Mouse (Mus musculus) 3134 (cell line): ENCODE results near the gene Cbfb.
A peak's percentile ranks its signal among the peaks of the same experiment; 100 is the strongest.
"Not testable (repeated sequence)": the region's sequence is repeated elsewhere in the genome, so short reads cannot be mapped to it uniquely, and the experiment has no call there.

Source experiments
- DNase-seq: peaks from one replicate; pipeline ENCODE4 v3.0.0-alpha.2; 2011; ENCODE audit warnings: low spot score; ENCODE audit not compliant: insufficient read length; ENCODE audit errors: extremely low read depth

Cbfb gene

DNA sequence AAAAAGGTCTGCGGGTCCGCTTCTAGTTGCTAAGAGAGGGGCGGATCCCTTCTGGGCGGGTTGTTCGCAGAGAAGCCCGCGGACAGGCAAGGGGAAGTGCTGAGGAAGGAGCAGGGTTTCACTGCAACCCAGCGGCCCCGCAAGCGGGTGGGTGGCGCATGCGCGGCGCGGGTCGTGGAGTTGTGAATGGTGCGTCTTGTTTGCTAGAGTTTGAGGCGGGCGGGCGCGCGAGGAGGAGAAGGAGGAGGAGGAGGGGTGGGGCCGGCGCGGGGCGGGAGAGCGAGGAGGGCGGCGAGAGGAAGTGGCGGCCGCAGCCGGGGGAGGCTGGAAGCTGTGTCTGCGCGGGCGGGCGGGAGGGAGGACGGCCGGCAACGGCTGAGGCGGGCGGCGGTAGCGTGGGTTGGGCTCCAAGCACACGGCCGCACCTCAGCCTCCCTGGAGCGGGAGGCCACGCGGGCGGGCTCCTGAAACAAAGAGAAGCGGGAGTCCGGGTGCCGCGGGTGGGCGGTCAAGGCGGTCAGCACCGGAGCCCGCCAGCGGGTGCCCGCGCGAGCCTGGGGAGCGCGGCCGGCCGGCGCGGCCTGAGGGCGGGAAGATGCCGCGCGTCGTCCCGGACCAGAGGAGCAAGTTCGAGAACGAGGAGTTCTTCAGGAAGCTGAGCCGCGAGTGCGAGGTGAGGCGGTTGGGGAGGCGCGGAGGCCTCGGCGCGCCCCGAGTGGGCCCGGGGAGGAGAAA, at the start of gene Cbfb:
Cbfb (plus strand) TSS at position 294 of the 735 bp plus-strand sequence.
- peak; percentile 99 for DNase-seq

DNA sequence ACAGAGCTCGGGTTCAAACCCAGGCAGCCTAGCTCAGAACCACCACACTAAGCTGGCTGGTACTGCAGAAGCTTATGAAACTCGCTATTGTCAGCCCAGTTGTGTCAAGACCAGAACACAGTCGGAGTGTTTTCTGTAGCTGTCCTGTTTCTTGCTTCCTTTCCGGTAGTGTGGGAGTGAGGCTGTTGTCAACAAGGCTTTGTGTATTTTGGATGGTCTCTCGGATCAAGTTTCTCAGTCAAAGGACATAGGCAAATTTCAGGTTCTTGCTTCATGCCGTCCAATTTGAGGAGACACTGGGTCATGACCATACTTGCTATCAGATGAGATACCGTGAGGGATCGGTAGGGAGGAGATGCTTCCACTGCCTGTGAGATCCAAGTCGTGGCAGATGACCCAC, 40.6 kb upstream of the Cbfb start:
- no peak for DNase-seq

DNA sequence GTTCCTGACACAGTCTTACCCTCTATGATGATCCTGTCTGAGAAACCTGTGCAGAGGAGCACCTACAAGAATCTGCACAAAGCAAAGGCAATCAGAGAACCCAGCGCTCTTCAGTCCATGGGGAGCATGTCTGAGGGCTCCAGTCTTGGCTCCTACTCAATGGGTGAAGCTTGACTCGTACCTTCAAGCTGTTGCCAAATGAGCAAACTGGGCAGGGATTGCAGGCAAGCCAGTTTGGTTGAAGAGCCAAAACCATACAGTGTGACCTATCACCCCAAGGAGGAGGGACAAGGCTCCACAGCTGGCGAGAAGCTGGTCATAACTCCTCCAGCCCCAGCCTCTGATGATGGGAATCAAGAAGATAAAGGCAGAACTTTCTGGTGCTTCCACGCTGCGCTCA, 39.0 kb upstream of the Cbfb start, which contains the start of gene Ces4a:
Ces4a (plus strand) TSS at position 292 of the 400 bp plus-strand sequence.
- DNase-seq: no peak

DNA sequence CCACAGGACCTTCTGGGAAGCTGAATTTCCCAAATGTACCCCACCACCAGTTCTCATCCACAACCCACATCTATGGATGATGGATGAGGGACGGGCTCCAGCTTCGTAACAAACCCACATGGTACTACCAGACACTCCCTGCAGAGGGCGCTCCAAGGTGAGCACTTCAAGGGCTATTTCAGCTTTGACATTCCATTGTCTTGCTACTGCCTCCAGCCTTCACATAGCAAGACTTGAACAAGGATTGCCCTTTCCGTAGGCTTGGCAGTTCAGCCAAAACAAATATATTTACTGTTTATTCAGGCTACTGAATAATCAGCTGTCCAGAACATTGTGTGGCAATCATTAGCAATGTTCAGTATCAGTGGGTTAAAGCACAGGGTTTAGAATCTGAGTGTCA, 32.1 kb upstream of the Cbfb start:
- DNase-seq: no peak

DNA sequence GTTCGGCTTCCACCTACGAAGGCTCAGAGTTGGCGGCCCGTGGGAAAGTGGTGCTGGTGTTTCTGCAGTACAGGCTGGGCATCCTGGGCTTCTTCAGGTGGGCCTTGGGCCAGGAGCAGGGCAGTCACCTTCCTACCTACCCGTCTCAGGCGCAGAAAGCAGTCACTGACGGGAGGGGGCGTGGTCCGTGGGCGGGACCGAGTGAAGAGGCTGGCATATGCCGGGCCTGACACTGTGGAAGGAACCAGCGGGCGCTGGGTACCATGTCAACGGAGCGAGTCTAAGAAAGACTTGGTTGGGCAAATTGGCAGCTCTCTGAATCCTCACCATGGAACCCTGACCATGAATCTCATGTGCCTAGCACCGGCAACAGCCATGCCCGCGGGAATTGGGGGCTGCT, 28.1 kb upstream of the Cbfb start:
- no peak for DNase-seq

DNA sequence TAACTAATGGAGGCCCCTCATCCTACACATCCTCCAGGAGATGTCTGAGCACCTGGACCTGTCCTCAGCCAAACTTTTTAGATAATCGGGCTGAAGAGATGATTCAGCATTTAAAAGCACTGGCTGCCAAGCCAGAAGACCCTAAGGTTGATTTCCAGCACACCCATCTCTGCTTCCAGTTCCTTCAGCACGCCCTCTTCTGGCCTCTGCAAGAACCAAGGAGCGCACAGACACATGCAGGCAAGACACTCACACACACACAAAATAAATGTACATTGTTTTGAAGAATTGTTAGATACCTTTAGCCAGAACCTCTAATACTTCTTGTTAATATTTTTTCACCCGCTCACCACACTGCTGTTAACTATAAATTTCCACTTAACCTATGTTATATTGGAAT, 18.8 kb upstream of the Cbfb start:
- DNase-seq: no peak

DNA sequence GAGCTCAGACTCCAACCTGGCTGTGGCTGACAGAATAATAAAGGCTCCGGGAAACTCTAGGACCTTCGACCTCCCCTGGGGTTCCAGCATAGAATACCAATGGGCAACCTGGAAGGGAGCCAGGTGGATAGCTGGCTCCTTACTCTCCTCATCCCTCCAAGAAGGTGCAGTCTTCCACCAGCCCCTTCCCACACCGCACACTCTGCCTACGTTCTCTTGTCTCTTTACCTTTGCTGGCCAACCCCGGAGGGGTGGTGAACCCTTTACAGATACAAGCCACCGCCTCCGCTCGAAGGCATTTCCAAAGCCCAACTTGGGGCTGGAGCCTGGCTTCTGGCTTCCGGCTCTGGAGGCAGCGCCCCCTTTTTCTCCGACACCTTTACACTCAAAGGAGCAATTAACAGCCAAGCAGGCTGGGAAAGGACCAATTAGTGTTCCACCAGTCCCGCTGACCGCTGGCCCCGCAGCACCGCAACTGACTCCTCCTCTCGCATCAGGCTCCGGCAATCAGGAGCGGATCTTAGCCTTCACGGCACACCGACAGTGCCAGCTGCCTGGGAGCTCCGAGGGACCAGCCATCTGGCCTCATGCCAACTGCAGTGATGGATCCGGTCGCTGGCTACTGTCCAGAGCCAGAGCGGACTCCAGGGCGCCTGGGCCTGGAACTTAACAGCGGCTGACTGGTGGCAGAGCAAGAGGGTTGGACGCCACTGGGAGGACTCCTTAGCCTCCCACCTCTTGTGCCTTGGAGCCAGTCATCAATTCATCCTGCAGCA, 17.7 kb upstream of the Cbfb start:
- no peak for DNase-seq

DNA sequence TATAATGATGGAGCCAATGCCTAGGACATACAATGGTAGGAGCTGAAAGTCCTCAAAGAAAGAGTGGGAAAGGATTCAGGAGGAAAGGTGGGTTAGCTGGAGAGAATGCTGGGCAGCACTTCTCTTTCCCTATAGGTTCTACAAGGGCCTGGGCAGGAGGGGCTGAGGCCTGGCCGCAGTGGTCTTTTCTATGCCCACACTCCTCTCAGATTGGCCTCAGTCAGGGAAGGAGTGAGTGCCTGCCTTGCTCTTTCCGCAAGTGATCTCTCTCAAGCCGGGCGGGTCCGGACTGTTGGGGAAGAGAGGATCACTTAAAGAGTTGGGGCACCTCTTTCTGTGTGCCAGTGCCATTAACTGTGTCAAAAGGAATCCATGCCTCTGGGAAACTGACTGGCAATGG, 16.2 kb upstream of the Cbfb start:
- DNase-seq: no peak

DNA sequence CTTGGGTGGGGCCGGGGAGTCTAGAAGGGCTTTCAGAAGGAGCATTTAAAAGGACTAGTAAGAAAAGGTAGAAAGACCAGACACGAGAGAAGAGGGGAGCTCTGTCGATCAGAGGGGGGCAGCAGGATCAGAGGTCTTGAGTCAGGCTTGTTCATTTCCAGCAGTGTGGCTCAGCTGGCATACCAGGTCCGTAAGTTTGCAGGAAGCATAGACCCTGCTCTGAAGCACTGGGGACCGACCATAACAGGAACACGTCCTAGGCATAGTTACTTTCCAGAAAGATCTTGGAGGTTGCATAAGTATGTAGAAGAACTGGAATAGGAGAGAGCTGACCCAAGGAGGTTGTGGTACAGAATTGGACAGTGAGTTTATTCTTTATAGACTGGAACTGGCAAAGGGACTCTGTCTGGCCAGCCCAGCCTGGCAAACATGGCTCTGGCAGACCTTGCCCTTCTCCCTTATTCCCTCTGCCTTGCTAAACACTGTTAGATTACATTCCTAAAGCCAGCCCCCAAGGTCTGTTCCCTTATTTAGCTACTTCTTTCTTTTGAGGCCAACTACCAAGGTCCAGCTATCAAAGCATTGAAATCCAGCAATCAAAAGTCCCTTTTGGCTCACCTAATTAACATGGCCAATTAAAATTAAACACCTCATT, 15.3 kb upstream of the Cbfb start:
- DNase-seq: no peak

DNA sequence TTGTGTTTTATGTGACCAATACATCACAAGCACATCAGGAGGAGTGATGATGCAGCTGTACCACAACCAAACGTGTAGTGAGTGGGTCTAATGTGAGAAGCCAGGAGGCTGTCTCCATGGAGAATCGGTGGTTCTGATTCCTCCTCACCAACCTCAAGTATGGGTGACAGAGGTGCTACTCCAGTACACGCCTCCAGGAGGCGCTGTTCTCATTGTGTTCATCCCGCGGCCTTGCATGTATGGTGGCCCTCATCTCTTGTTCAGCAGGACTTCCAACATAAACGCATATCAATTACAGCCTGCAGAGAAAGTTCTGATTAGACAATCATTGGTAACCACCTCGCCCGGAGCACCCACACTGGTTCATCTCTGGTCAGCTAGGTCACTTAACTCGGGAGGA, 12.9 kb upstream of the Cbfb start:
- DNase-seq: no peak

DNA sequence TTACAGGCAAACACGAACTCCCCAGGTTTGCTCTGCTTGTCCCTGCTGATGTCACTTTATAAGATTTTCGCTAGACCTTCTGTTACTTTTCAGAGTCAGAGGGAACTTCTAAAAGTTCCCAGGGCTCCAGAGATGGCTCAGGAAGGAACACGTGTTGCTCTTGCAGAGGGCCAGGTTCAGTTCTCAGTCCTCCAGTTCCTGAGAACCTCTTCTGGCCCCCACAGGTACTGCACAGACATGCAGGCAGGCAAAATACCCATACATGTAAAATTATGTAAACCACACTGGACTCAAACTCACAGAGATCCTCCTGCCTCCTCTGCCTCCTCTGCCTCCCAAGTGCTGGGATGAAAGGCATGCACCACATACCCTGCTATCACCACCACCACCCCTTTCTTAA, 12.4 kb upstream of the Cbfb start:
- no peak for DNase-seq

DNA sequence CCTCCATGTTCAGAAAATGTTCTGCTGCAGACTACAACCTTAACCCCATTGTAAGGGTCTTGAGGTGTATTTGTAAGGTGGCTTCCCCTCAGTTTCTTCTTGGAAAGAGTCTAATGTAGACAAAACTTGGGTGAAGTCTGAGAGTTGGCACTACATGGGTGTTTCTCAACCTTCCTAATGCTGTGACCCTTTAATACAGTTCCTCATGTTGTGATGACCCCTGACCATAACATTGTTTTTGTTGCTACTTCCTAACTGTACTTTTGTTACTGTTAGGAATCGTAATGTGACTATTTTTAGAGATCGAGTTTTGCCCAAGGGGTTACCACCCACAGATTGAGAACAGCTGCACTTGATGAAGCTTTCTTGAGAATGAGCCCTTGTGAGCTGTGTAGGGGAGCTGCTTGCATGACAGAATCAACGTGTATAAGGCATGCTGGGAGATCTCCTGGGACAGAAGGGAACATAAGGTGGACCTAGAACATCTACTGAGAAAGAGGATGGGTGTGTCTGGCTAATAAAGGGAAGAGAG, 9.3 kb upstream of the Cbfb start:
- DNase-seq: no peak

DNA sequence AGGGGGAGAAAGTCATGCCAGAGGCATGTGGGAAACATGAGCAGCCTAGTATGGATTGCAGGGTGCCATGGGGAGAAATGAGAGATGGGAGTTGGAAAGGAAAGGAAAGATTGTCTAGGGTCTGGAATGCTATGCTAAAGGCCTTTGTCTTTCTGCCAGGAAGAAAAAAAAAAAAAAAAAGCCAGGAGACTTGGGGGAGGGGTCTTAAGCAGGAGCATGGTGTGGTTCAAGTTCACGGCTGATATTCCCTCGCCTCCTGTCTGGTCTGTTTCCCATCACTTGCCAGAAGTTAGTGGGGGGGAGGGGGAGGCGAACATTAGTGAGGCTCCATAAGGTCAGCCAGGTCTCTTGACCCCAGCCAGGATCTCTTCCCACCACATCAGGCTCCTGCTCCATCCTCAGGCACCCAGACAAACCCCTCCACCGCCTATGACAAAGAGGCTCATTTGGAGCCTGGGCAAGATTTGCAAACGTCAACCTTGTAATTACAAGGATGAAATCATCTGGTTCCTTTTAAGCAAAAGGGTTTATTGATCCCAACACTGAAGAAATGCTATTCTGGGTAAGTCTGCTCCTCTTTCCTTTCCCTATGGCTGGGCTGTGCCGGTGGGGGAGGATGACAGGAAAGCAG, 6.1 kb upstream of the Cbfb start:
- no peak for DNase-seq

DNA sequence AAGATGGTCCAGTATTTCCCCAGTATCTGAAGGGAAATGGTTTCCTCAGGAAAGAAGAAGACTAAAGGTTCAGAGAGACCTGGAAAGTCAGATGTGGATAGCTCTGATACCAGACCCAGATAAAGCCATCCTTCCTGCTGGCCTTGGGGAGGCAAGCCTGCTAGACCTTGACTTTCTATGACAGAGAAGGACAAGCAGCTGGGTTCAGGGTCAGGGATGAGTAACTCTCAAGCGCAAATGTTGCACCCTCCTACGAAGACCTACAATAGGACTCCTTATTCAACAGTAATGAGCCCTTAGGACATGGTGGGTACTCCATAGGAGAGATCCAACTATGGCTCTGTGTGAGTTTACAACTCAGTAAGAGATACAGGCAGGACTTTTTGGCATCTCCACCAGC, 5.3 kb upstream of the Cbfb start:
- no peak for DNase-seq

DNA sequence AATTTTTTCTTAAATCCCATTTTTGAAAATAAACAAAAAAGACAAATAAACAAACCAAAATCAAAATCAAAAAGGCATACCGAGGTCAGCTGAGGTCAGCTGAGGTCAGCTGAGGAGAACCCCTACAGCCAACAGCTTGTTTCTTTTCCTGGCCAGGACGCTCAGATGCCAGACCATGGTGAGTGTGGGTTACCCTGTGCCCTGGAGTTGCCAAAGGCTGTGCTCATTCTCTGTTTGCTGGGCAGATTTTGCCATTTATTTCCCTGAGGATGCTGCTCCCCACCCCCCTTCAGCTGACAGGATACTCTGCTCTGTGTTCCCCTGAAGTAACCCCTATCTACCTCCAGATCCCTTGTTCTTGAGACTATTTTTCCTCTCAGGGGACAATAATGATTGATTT, 3.4 kb upstream of the Cbfb start:
- DNase-seq: no peak

DNA sequence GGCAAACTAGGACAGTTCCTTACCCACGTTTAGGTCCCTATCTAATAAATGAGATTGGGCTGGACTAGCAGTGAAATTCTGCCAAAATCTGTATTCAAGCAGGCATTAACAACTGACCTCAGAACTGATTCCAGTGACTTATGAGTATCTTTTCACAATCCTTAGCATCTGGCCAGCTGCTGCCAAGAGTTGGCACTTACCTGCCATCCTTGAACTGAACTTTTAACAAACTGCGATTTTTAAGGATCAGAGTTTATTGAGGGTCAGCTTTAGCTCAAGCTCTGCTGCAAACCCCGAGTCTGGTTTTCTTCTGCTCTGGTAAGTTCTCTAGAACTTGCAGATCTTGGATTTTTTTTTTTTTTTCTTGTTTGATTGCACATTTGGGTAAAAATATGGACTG, 892 bp upstream of the Cbfb start:
- DNase-seq: no peak

DNA sequence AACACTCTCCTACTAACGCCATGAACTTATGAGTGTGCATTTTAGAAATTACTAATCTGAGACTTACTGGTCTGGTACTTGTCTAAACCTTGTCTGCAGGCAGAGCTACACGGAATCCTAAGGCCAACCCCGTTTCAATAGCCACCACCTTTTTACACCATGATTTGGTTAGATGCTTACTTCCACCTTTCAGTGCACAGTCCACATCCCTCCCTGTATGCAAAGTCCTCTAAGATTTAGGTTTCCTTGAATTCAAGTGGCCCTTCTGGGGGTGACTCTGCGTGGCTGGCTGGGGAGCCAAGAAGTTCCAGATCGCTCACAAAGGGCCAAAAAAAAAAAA, 463 bp upstream of the Cbfb start:
- no peak for DNase-seq

DNA sequence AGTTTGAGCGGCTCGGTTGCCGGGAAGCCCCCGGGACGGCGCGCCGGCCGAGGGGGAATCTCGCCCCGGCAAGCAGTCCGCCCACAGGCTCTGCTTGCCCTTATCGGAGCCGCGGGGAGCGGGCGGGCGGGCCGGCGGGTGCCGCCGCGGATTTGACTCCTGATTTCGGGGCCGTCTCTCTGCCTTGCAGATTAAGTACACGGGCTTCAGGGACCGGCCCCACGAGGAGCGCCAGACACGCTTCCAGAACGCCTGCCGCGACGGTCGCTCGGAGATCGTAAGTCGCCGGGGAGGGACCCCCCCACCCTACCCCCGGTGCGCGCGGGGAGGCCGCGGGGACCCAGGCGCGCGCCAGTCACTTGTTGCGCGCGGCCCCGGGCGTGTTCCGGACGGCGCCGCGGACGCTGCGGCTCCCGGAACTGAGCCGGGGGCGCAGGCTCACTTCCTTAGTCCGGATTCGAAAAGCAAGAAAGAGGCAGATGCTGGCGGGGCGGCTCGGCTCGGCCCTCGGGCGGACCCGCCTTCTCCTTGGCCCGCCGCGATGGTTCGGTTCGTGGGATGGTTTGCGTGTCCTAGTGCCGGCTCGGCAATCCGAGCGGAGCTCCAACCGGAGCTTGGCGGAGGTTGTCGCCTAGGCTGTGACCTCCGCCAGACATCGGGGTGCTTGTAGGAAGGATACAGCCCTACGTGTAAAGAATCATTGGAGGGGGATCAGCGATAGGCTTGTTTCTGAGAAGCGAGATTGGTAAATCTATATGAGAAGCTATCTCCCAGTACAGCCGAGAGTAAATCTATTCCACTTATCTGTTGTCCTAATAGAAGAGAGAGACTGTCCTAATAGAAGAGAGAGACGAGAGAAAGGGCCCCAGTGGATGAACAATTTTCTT, 885 bp downstream of the Cbfb start:
- DNase-seq: peak; percentile 87

DNA sequence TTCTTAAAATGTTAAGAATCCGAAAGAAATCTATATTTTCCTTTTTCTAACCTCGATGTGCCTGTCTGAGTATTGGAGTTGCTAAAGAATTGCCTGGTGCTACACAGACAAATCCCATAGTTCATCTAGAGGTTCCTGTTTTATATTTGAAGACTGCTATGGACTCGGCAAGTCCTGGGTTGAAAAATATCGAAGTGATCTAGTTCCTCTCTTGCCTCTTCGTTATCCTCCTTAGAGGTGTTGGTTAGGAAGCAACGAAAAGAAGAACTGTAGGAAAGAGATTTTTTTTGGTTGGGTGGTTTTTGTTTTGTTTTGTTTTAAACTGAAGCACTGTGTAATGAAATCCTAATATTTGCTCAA, 1.5 kb downstream of the Cbfb start:
- DNase-seq: no peak

DNA sequence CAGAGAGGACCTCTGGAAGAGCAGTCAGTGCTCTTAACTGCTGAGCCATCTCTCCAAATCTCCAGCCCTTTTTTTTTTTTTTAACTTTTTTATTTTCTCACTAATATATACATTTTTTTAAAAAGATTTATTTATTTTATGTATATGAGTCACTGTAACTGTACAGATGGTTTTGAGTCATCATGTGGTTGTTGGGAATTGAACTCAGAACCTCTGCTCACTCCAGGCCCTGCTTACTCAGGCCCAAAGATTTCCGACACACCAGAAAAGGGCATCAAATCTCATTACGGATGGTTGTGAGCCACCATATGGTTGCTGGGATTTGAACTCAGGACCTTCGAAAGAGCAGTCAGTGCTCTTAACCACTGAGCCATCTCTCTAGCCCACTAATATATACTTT, 4.8 kb downstream of the Cbfb start:
- DNase-seq: not testable (repeated sequence)
